Mouse (Mus musculus) neural tube, postnatal 0 days (tissue): ENCODE data around the gene Tff1. TPM values are rescaled to one million over a fixed set of nuclear protein-coding genes. Genes with fewer than 3 reads are reported as not detected.

Source experiments
- polyA plus RNA-seq: library from polyadenylated mRNA; unstranded; fragments of >200 nt; fragmentation: Nextera tagmentation; extraction: Ambion mirVana; gene quantifications from 2 replicates; pipeline ENCODE4 v1.2.1, GENCODE M21; 2015

The Tff1 gene
- polyA plus RNA-seq: not detected in 2 replicates

DNA sequence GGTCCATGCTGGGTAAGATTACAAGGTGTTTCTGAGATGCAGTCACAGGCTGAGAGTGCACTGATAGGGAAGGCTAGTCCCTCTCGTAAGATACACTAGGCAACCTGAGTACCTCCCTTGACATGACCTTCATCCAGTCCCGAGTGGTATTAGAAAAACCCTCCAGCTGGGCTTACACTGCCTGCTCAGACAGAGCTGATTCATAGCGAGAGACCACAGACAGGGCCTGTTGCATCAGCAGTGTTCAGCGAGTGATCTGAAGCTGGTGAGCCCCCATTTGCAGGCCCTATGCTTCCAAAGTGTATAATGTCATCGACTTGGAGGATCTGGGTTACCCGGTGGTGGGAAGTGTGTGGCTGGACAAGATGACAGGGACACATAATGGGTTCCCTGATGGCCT lies at the start of gene Tff1:
Tff1 (minus strand) TSS at position 151 of the 400 bp plus-strand sequence.

DNA sequence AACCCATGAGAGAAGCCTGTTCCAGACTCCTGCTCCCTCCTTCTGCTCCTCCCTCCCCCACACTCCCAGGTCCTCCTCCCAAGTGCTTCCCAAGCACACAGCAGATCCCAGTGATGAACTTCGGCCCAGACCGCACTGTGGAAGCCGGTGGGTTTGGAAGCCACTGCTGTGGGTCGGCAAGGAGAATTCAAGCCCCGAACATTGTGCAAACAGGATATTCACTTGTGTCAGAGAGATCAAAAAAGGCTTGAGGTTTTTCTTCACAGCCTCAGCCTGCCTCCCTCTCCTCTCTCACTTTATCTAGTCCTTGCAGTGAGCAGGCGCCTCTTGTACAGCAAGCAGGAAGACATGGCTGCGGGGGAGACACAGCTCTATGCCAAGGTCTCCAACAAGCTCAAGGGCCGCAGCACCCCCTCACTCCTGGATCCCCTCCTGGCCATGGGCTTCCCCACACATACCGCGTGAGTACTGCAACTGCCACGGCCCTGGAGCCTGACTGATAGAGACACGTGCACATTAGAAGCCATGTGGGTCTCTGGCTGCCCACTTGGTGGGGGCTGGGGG lies 42.8 kb upstream of the Tff1 start, which contains the start of gene Ubash3a:
Ubash3a (plus strand) TSS at position 103 of the 564 bp plus-strand sequence.

DNA sequence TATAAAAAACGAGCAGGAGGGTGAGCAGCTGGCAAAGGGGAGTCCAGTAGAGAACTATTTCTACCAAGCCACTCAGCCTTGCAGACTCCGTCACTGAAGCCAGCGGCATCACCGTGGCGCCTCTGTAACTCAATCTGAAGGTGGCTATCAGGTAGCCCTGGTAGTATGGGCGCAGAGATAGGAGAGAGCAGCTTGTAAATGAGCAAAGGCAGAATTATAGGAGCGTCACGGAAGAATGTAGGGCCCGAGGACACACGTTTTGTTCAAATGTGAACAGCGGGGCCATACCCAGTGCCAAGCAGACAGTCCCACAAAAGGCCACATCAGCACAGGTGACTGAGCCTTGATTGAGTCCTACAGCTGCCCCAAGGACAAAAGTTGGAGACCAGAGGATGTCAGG lies 33.8 kb upstream of the Tff1 start, which contains the start of gene Tmprss3:
Tmprss3 (minus strand) TSS at position 101 of the 400 bp plus-strand sequence.

DNA sequence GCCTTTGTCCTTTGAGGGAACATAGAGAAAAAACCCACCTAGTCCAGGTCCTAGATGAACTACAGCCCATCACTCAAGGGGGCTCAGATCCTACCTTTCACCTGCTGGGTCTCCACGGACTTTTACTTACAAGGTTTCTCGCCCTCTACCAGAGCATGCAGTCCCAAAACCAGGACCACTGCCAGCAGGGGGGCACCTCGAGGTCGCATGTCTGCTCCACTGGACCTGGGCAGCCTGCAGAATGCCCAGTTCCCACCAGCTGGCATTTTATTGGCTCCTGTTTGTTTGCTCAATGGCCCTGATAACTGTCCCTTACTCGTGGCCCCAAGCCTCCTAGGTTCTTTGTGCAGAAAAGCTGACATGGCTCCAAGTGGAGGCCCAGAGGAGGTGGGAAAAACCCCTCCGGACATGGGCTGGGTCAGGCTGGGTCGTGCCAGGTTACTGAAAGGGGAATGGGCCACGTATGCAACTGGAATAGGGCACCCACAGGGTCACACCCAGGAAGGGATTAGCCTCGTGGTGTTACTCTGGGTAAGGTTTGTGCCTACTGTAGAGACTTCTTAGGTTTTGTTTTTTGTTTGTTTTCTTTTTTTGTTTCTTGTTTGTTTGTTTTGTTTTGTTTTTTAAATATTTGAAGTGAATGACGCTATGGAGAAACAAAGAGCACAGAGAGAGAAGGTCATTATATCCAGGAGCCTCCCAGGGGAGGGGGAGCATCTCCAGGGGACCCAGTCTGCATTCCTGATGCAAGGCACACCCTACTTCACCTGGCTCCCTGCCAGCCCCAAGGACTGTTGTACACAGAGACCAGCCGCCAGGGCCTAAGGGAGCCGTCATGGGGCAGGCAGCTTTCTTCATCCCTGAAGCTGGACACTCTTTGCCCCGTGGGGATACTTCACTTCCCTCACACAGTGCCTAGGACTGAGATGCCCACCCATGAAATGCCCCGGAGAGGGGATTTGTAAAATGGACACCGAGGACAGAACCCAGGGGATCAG lies 20.7 kb downstream of the Tff1 start, which contains the start of gene Tff2:
Tff2 (minus strand) TSS at position 243 of the 998 bp plus-strand sequence.

DNA sequence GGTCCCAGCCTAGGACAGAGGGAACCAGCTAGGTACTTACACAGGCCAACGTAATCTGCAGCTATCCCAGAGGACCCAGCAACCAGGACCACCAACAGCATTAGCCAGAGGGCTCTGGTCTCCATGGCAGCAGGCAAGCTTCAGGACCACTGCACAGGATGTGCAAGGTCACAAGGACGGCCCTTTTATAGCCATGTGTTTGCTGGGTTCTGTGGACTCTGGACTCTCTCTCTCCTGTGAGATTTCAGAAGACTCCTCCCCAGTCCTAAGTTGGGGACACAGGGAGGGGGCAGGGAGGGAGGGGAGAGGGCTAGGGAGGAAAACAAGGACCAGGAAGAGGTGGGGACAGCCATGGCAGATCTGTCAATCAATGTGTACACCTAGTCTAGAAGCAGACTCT lies 35.6 kb downstream of the Tff1 start, which contains the start of gene Tff3:
Tff3 (minus strand) TSS at position 195 of the 400 bp plus-strand sequence.

Other genes starting within 250 kb of the Tff1 start
- gene Umodl1, start 210.6 kb downstream of the Tff1 start, polyA plus RNA-seq: 0.03 TPM in 1 of 2 replicates, not detected in the other
- 19.1 TPM in 2 replicates for gene Abcg1, start 107.6 kb downstream of the Tff1 start, polyA plus RNA-seq
- 0.71 and 2.3 TPM in 2 replicates for gene Tff3, start 35.6 kb downstream of the Tff1 start, polyA plus RNA-seq
- gene Tff2, start 21.0 kb downstream of the Tff1 start, polyA plus RNA-seq: not detected in 2 replicates
- gene Tmprss3, start 33.7 kb upstream of the Tff1 start, polyA plus RNA-seq: not detected in 2 replicates
- gene Ubash3a, start 42.6 kb upstream of the Tff1 start, polyA plus RNA-seq: not detected in 2 replicates
- gene Rsph1, start 112.1 kb upstream of the Tff1 start, polyA plus RNA-seq: 5.7 and 6.8 TPM in 2 replicates
- gene Slc37a1, start 121.5 kb upstream of the Tff1 start, polyA plus RNA-seq: 6.8 and 7.4 TPM in 2 replicates
- 25.9 and 30.1 TPM in 2 replicates for gene Pde9a, start 220.9 kb upstream of the Tff1 start, polyA plus RNA-seq